Mouse (Mus musculus): ENCODE data around the gene Fxr2.
"Not testable (repeated sequence)": the region's sequence is repeated elsewhere in the genome, so short reads cannot be mapped to it uniquely, and the experiment has no call there.

Gene Fxr2

DNA sequence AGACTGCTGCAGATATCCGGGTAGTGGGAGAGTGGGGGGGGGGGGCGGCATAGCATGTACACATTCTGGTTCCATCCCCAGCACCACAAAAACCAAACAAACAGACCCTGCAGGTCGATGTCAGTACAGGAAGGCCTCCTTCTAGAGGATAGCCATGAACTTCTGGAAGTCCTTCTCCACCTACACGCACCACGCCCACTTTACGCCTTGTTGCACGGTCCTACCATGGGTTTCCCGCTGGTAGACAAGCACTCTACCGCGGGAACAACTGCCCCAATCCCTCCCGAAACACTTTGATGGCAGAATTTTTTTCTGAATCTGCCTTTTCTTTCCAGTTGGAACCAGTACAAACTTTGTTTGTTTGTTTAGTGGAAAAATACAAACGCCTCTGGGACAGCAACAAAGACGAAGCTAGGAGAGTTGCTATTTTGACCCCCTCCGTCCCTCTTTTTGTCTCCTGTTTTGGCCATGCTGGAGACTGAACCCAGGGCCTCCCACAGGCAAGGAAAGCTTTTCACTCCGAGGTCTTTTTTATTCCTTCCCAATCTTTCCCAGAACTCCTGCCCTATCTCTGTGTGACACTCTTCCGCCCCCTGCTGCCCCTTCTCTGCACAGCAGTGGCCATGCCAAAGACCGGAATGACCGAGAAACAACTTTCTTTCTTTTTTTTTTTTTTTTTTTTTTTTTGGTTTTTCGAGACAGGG lies 19.1 kb upstream of the Fxr2 start:
- DNase-seq: peak; percentile 75

DNA sequence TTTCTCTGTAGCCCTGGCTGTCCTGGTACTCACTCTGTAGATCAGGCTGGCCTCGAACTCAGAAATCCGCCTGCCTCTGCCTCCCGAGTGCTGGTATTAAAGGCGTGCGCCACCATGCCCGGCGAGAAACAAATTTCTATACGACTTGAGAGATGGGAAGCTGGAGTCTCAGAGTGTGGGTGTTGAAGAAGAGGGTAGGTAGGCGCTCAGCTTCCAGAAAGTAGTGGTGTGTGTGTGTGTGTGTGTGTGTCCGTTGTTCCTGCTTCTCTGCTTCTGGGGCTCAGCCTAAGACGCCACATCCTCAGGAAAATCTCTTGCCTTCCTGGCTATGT lies 18.6 kb upstream of the Fxr2 start:
- DNase-seq: not testable (repeated sequence)

DNA sequence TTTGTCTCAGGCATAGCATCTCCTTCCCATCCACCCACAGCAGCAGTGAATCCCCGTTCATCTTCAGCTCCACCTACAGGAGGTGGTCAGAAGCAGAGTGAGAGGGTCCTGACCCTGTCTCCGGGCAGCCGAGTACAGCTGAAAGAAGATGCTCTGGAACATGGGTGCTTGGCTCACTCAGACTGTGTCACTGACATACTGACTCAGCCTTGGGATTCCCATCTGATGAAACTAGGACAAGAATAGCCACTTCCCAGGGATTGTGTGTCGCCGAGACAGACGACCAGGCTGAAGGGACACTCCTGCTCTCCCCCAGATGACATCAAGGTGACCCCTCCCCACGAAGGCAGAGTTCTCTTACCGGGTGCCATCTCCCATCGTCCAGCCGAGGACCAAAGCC lies 16.0 kb upstream of the Fxr2 start:
- no peak for DNase-seq

DNA sequence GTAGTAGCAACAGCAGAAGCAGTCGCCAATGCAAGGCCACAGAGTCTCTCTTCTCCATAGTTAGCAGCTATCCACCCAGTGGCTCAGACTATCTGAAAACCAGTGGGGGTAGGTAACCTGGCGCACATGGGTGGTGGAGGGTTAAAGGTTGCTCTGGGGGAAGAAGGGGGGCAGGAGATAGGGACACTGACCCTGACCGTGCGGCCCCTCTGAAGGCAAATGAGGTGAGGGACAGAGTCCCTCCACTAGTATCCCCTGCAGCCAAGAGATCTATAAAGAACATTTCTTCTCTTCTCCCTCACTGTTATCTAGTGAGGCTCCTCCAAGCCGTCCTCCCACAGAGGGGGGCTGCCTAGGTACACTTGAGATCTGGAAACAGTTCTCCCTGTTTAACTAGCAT lies 15.0 kb upstream of the Fxr2 start, which contains the start of gene Shbg:
Gene Shbg, minus strand, starts transcription at position 101 of the 400 bp plus-strand sequence.
- no peak for DNase-seq

DNA sequence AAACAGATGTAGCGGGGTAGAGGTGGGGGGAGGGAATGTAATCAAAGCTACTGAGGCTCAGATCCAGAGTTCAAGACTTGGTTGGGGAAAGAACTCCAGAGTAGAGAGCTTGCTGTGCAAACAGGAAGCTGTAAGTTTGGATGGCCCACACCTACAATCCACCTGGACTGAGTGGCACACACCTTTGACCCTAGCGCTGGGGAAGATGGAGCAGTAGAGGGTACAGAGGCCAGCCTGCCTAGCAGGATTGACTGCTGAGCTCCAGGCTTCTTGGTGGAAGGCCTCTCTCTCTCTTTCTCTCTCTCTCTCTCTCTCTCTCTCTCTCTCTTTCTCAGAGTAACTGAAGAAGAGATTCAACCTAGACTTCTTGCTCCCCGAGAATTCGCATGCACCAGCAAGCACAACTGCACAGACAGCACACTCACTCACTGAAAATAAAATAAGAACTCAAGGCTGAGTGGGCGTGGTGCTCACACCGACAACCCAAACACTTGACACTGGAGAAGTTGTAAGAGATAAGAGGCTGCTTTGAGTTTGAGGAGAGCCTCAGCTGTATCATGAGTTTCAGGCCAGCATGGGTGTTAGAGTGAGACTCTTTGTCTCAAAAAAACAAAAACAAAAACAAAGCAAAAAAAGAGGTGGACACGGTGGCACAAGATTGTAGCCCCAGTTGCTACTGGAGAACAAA lies 12.3 kb upstream of the Fxr2 start:
- no peak for DNase-seq

DNA sequence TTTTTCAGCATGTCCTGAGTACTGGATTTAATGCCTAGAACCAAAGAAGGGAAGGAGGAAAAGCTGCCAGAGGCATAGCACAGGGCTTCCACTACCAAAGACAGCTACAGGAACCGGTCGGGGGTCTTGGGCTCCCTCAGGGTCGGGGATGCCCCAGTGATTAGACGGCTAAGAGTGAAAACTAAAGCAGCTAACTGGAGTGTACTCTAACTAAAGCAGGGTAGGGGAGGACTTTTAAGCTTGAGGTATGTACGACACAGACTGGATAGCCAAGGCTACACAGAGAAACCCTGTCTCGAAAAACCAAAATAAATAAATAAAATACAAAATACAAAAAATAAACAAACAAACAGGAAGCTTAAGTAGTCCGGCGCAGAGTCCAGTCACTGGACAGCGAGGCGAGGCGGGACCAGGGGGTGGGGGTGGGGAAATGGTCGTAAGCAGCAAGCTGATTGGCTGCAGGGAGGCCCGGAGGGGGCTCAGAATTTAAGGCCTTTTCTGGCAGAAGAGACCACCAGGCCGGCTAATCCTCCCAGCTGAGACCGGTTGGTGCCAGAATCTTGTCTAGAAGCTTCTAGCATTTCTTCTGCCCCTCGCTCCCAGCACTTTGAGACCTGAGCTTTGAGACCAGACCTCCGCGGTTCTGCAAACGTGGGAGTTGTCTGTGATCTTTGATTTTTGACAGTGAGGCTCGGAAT lies 11.1 kb upstream of the Fxr2 start, which contains the start of gene Sat2:
Gene Sat2, plus strand, starts transcription at position 454 of the 698 bp plus-strand sequence.
- no peak for DNase-seq

DNA sequence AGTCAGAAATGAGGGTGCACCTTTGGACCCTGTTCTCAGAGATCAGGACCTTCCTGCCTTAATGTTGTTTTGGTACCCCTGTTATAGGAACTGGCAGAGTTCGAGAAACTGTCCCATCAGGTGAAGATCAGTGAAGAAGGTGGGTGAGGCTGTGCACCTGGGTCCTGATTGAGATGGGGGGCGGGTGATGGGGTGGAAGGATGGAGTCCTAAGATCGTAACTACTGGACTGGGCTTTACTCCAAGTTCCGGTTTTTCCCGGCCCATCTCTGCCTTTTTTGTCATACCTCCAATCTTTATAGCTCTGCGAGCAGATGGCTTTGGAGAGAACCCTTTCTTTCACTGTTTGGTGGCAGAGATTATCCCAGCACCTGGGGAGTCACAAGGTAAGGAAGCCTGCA lies 10.4 kb upstream of the Fxr2 start:
- no peak for DNase-seq

DNA sequence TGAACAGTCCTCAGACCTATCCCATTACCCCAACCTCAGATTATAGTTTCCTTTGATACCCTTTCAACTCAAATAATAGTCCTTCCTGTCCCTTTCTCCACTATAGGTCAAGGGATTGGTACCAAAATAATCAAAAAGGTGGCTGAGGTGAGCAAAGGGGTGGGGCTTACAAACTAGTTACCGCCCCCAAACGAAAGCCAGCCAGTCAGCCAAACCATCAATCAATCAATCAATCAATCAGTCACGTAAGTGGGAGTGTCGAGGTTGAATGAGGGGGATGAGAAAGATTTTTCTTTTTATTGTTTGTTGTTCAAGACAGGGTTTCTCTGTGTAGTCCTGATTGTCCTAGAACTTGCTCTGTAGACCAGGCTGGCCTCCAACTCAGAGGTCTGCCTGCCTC lies 9.8 kb upstream of the Fxr2 start:
- DNase-seq: no peak

DNA sequence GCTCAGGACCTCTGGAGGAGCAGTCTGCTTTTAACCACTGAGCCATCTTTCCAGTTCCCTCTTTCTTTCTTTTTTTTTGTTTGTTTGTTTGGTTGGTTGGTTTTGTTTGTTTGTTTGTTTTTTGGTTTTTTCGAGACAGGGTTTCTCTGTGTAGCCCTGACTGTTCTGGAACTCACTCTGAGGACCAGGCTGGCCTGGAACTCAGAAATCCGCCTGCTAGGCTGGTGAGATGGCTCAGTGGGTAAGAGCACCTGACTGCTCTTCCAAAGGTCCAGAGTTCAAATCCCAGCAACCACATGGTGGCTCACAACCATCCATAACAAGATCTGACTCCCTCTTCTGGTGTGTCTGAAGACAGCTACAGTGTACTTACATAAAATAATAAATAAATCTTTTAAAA lies 8.5 kb upstream of the Fxr2 start:
- not testable (repeated sequence) for DNase-seq

DNA sequence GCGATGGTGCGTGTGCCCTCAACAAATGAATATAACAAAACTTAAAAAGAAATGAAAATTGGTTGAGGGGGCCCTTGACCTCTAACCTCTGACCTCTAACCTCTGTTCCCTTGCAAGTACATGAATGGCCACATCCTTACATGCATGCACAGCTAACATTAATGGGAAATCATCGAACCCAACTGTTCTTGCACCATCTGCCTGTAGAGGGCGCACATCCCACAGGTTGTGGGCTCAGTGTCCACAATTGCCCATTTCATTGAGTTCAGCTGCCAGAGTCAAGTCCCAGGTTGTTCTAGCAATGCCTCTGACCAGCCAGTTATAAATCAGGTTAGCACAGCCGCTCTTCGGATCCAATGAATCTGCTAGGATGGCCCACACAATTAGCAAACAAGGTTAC lies 4.5 kb upstream of the Fxr2 start:
- DNase-seq: peak; percentile 69

DNA sequence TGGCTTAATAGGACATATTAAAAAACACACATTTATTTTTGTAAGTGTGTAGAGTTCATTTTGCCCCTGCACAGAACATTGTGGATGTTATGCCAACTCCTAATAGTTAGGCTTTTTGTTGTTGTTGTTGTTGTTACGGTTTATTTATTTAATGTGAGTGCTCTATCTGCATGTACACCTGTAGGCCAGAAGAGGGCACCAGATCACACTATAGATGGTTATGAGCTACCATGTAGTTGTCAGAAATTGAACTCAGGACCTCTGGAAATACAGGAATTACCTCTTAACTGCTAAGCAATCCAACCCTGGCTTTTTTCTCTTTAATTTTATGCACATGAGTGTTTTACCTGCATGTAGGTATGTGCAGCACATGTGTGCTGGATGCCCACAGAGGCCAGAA lies 3.0 kb upstream of the Fxr2 start:
- DNase-seq: no peak

DNA sequence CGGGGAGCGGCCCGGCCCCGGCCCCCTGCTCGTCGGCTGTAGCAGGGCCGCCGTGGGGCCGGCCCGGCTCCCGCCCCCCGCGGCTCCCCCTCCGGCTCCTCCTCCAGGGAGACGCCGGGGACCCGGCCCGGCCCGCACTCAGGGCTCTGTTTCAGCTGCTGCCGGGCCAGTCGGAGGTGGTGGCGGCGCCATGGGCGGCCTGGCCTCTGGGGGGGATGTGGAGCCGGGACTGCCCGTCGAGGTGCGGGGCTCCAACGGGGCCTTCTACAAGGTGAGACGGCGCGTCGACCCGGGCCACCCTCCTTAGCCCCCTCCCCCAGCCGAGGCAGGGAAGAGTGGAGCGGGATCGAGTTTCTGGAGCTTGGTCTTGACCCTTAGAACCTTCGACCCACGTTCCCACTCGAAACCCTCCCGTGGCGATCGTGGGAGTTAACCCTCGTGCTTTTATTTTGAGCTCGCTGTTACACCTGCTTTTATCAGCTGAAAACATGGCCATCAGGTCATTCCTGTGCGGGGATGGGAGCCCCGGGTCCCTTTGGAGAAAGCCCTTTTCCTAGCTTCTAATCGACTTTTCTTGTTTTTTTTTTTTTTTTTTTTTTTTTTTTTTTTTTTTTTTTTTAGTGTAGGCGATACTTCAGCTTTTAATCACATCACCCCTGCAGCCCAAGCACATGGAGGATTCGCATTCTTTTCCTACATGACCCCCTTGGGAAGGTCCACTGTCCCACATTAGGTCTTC lies 507 bp downstream of the Fxr2 start:
- no peak for DNase-seq

DNA sequence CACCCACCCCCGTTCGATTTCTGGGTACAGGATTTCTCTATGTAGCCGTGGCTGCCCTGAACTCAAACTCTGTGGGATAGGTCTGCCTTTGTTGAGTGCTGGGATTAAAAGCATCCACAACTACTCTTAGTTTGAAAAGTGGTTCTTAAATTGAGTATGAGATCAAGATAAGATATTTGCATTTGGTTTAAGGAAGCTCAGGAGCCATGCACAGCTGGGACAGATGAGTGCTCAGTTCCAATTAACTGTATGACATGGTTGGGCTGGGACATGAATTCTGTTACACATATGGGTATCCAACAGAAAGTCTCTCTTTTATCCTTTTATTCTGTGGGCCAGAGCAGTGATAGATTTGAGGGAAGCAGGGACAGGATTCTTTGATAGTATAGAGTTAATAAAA lies 2.7 kb downstream of the Fxr2 start:
- no peak for DNase-seq

DNA sequence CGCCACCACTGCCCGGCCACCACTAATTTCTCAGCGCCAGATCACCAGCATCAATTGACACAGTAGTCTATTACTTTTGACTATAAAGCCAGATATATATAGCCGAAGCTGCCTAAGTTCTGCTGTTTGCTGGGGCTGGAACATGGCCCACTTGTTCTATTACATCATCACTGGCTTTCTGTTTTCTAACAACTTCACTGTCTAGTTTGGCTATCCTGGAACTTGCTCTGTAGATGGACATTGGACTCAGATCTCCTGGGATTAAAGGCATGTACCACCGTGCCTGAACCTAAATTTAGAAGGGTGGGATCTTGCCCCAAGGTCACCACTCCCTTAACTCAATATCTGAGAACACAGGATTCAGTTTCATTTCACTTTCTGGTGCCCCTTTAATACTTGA lies 13.1 kb downstream of the Fxr2 start:
- DNase-seq: no peak

DNA sequence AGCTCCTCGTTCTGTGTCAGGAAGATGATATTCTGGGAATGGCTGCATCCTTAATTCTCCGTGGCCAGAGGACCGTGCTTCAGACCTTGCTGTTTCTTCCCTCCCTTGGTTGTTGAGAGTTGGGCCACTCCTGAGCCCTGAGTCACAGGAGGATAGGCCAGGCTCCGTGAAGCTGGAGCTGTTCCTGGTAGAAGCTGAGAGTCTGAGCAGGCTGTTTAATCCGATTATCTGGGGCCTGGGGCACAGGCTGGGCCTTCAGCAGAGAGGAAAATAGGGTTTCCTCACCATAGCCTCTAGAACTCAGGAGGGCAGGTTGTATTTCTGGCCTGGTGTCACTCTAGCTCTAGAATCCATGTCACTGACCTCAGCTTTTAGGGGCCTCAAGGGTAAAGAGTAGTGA lies 20.6 kb downstream of the Fxr2 start:
- DNase-seq: no peak

DNA sequence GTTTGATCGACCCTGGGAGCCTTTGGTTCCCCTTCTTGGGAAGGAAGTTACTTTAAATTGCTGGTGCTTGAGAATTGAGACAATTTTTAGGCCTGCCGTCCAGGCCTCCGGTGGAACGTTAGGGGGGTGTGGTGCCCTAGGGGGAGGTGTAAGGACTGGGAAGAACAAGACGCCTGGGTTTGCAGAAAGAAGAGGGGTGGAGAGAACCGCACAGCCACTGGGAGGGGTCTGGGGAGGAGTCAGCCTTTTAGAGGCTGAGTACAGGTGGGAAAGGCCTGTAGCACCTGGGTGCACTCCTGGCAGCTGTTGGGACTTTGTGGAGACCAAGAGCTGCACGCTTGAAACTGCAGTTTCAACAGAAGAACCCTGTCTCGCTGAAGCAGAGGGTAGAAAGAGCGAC lies 22.0 kb downstream of the Fxr2 start:
- no peak for DNase-seq

DNA sequence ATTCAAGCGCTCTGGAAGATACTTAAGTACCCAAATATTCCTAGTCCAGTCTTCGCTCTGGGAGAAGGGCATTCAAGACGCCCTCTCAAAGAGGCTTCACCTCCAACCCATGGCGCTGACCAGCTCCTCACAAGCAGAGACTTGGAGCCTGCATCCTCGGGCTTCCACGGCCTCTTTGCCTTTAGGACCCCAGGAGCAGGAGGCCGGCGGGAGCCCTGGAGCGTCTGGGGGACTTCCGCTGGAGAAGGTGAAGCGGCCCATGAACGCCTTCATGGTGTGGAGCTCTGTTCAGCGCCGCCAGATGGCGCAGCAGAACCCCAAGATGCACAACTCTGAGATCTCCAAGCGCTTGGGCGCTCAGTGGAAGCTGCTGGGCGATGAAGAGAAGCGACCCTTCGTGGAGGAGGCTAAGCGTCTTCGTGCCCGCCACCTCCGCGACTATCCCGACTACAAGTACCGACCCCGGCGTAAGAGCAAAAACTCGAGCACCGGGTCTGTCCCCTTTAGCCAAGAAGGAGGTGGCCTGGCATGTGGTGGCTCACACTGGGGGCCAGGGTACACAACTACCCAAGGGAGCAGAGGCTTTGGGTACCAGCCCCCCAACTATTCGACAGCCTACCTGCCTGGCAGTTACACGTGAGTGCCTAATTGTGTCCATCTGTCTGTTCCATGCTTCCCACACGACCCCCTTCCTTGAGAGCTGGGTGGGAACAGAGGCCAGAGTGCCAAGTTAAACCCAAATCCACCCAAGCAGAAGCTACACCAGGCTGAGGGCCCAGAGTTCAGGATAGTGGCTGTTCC lies 22.7 kb downstream of the Fxr2 start, which contains the start of gene Sox15:
Gene Sox15, plus strand, starts transcription at position 51 of the 801 bp plus-strand sequence.
- DNase-seq: no peak

DNA sequence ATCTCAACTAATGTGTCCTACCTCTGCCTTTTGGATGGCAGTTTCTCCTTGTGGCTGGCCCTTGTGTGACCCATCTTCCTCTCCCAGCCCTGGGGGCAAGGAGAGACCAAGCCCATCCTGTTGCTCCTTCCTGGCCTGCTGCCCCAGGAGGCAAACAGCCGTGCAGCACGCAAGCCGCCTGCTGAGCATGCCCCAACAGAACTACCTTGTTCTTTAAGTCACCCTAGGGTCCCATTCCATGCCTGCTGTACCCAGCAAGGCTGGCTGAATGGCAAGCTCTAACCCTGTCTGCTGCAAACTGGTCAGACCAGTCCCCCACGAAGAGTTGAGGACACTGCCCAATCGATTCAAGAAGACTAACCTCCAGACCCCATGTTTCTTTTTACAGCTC lies 23.3 kb downstream of the Fxr2 start:
- DNase-seq: no peak

DNA sequence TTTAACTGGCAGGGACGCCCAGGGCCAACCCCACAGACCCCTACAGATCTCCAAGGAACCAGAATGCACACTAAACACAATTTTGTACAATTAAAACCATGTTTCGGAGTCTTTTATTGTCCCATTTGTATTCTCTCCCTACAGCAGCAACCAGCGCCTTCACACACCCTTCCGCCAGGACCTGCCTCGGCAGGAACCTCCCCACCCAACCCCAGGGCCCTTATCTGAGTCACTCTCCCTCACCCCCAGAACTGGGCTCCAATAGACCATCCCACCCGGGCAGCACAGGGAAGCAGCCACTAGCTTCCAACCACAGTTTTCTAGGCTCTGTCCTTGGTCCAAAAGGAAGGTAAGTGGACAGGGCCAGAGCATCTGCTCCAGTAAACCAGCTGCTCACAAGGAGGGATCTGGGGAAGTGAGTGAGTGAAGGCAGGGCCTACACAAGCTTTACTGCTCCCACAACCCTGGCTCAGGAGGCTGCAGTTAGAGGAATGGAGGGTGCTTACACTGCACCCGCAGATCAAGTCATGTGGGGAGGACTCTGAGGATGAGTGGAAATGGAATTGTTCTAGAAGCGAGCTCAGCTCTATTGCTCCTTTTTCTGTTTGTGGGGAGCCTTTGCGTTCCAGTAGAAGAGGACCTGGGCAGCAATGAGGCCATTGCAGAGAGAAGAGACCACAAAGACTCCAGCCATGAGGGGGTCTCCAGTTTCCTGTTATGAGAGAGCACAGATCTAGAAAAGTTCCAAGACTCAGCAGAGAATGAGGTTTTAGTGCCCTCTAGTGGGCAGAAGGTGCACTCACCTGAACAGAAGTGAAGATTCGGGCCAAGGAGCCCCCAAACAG lies 24.0 kb downstream of the Fxr2 start:
- peak; percentile 70 for DNase-seq

DNA sequence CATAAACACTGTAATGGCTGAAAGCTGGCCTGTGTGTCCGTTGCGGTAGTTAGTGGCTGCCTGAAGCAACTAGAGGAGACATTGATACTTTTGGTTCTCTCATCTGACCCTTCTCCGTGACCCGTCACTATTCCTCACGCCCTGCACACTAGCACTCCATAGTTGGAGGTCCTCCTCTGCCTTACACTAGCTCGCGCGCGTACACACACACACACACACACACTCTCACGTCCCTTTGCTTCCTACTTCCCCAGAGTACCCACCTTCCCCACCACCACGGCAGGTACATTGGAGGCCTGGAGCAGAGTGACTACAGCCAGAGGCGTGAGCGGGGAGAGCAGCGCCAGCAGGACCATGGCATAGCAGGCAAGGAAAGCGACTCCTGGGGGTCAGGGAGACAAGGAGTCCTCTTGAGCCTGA lies 24.7 kb downstream of the Fxr2 start:
- DNase-seq: no peak

DNA sequence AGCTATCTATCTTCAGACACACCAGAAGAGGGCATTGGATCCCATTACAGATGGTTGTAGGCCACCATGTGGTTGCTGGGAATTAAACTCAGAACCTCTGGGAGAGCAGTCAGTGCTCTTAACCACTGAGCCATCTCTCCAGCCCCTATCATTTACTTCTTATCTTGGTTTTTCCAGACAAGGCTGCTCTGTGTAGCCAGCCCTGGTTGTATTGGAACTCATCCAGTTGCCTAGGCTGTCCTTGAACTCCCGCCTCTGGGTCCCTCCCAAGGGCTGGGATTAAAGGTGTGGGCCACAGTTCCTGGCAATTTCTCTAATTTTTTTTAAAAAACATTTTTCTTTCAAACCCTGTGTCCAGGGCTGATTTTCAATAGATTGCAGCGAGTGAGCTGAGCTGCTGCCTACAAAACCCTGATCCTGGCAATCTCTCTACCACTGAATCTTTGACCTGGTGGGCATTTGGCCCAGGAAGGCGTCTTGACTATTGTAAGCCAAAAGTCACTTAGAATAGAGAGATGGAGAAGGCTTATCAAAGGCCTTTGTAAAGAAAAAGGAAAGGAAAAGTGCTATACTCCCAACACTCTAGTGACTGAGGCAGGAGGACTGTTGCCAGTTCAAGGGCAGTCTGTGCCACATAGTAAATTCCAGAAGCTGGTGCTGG lies 28.6 kb downstream of the Fxr2 start:
- no peak for DNase-seq
